Mouse (Mus musculus) limb, embryonic 15.5 days (tissue): ENCODE results near the gene Kif21a. TPM values are rescaled to one million over a fixed set of nuclear protein-coding genes. Genes with fewer than 3 reads are reported as not detected.
A peak's percentile ranks its signal among the peaks of the same experiment; 100 is the strongest.

ENCODE experiments used
- ATAC-seq: fragments of 200-750 bp; cut with Nextera tagmentation; 2 replicates; pipeline ENCODE4 v1.8.0; 2017; ENCODE audit warnings: low read depth, moderate TSS enrichment; ENCODE audit not compliant: insufficient number of reproducible peaks, low FRiP score, low TSS enrichment
- H3K27ac ChIP-seq: fragments of 300-500 bp; sonication (generic); 2 replicates; pipeline ENCODE4 v1.5.1; 2015; ENCODE audit warnings: moderate library complexity, mild to moderate bottlenecking, inconsistent platforms
- H3K27me3 ChIP-seq: fragments of 300-500 bp; sonication (generic); 2 replicates; pipeline ENCODE4 v1.6.1; 2015; ENCODE audit warnings: inconsistent platforms
- H3K36me3 ChIP-seq: fragments of 300-500 bp; sonication (generic); 2 replicates; pipeline ENCODE4 v1.6.1; 2015; ENCODE audit warnings: inconsistent platforms
- H3K4me1 ChIP-seq: fragments of 300-500 bp; sonication (generic); 2 replicates; pipeline ENCODE4 v1.6.1; 2015; ENCODE audit warnings: inconsistent platforms
- H3K4me2 ChIP-seq: fragments of 300-500 bp; sonication (generic); 2 replicates; pipeline ENCODE4 v1.6.1; 2015; ENCODE audit warnings: mild to moderate bottlenecking, inconsistent platforms
- H3K4me3 ChIP-seq: fragments of 300-500 bp; sonication (generic); 2 replicates; pipeline ENCODE4 v1.5.1; 2015; ENCODE audit warnings: mild to moderate bottlenecking, inconsistent platforms
- H3K9ac ChIP-seq: fragments of 300-500 bp; sonication (generic); 2 replicates; pipeline ENCODE4 v1.6.1; 2015; ENCODE audit warnings: inconsistent platforms
- H3K9me3 ChIP-seq: fragments of 300-500 bp; sonication (generic); 2 replicates; pipeline ENCODE4 v1.6.1; 2016; ENCODE audit warnings: inconsistent platforms
- WGBS: fragments of 180-500 bp; shearing (Covaris S2); methylation state at CpG from one replicate; pipeline ENCODE4 v1.1.7; 2015; 5-methylcytosine and 5-hydroxymethylcytosine counted together
- polyA plus RNA-seq: library from polyadenylated mRNA; unstranded; fragments of >200 nt; fragmentation: Nextera tagmentation; extraction: Ambion mirVana; gene quantifications from 2 replicates; pipeline ENCODE4 v1.2.1, GENCODE M21; 2015

Gene Kif21a
- polyA plus RNA-seq, 1 experiment from 2014 or later = 15.1 TPM

DNA sequence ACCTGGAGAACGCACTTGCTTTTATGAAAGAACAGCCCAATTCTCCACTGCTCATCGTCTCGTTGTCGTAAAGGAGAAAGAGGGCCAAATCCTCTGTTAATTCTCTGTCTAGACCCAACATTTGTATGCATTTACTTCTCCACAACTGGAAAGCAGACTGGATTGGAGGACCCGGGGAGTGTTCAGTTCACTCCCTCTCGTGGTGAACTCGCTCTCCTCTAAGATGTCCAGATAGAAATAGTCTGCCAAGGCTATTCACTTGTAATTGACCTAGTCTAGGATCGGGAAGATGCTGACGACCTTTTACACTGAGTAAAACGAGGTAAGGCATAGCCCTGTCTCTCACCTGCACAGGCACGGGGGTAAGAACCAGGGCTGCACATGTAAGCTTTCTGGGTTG, 2.1 kb downstream of the Kif21a start:
- WGBS = 73% methylated on average over 11 of the region's 11 CpGs
- Histone ChIP-seq H3K9me3 (no peaks in the 10 kb centered on the region), H3K27me3 (no peaks in the 10 kb centered on the region)

DNA sequence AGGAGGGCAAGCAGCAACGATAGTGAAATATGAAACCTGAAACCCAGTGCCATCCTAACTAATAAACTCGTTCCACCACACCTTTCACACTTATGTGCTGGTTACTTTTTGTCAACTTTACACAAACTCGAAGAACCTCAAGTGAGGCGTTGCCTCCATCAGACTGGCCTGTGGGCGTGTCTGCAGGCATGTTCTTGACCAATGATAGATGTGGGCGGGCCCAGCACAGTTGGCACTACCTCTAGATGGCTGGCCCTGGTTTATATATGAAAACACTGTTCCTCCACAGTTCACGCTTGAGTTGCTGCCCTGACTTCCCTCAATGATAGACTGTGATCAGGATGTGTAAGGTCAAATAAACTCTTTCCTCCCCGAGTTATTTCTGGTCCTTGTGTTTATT, 3.2 kb downstream of the Kif21a start:
- no peak overlapping the region for H3K4me2 ChIP-seq
- no peaks in the 10 kb centered on the region for H3K27me3 ChIP-seq
- H3K36me3 ChIP-seq = no peaks in the 10 kb centered on the region
- H3K4me3 ChIP-seq = no peak overlapping the region
- 60% methylated on average over 8 of the region's 8 CpGs for WGBS
- no peaks in the 10 kb centered on the region for H3K9me3 ChIP-seq
- no peak overlapping the region for H3K9ac ChIP-seq
- no peak for ATAC-seq
- H3K27ac ChIP-seq = no peak overlapping the region
- H3K4me1 ChIP-seq = peaks cover 10% of the 10 kb centered on the region

More for the DNA sequence above, 2.1 kb downstream of the Kif21a start:
- H3K36me3 ChIP-seq = no peaks in the 10 kb centered on the region
- H3K4me3 ChIP-seq = no peak overlapping the region
- peaks cover 10% of the 10 kb centered on the region for H3K4me1 ChIP-seq
- H3K9ac ChIP-seq = no peak overlapping the region
- H3K4me2 ChIP-seq = no peak overlapping the region
- ATAC-seq = no peak
- no peak overlapping the region for H3K27ac ChIP-seq

DNA sequence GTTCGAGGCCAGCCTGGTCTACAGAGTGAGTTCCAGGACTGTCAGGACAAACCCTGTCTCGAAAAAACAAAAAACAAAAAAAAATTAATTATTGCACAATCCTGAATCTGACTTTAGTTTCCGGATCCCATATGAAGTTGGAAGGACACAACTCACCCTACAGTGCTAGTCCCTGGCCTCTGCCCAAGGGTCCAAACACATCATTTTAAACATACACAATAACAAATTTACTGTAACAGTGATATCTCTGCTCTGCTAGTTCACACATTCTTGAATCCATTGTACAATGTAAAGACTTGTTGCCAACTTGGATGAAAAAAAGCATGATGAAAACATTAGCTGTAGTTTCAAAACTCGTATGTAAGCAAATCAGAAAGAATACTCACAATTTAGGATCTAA, 6.5 kb downstream of the Kif21a start:
- no peaks in the 10 kb centered on the region for H3K4me1 ChIP-seq
- H3K27me3 ChIP-seq = no peaks in the 10 kb centered on the region
- H3K4me2 ChIP-seq = no peak overlapping the region
- WGBS = 88% methylated on average over 4 of the region's 4 CpGs
- no peaks in the 10 kb centered on the region for H3K9me3 ChIP-seq
- no peak overlapping the region for H3K27ac ChIP-seq
- no peak overlapping the region for H3K4me3 ChIP-seq
- no peaks in the 10 kb centered on the region for H3K36me3 ChIP-seq
- no peak overlapping the region for H3K9ac ChIP-seq
- no peak for ATAC-seq

DNA sequence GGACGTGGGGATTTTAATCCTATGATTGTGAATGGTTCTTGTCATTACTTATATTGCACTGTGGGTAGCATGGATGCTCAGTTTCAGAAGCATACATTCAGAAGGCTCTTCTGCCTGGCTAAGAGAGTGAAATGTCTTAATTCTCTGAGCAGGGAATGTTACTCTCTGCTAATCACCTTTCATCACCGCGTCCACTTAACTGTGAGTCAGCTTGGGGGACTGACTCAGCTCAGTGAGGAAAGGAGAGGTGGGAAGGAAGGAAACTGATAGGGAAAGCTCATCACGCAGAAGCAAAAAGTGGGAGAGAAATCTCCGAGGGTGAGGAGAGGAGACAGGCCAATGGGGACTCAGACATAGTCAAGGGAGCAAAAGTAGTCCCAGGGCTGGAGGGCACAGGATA, 10.9 kb downstream of the Kif21a start:
- H3K9me3 ChIP-seq = no peaks in the 10 kb centered on the region
- H3K9ac ChIP-seq = no peak overlapping the region
- no peak overlapping the region for H3K27ac ChIP-seq
- H3K4me1 ChIP-seq = no peaks in the 10 kb centered on the region
- no peaks in the 10 kb centered on the region for H3K36me3 ChIP-seq
- WGBS = 75% methylated on average over 5 of the region's 5 CpGs
- no peak overlapping the region for H3K4me2 ChIP-seq
- ATAC-seq = no peak
- no peak overlapping the region for H3K4me3 ChIP-seq
- H3K27me3 ChIP-seq = no peaks in the 10 kb centered on the region

DNA sequence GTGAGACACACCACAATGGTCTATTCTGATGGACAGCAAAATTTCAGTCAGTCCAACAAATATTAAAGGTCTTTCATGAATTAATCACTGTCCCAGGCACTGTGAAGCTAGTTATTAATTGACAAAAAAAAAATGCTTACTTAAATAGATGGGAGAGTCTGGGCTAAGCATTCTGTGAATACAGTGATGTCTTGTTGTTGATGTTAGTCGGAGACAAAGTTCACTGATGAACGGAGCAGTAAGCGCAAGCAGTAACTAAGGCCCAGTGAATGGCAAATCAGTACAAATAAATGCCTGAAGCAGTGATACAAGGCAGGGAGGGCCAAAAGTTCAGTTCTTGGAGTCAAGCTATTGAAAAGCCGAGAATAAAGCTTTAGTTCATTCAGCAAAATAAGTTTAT, 15.7 kb downstream of the Kif21a start:
- no peaks in the 10 kb centered on the region for H3K9me3 ChIP-seq
- H3K27me3 ChIP-seq = no peaks in the 10 kb centered on the region
- H3K27ac ChIP-seq = no peak overlapping the region
- no peaks in the 10 kb centered on the region for H3K36me3 ChIP-seq
- H3K4me1 ChIP-seq = no peaks in the 10 kb centered on the region
- no peak for ATAC-seq
- no peak overlapping the region for H3K4me2 ChIP-seq
- no peak overlapping the region for H3K9ac ChIP-seq
- 86% methylated on average over 4 of the region's 4 CpGs for WGBS
- no peak overlapping the region for H3K4me3 ChIP-seq

DNA sequence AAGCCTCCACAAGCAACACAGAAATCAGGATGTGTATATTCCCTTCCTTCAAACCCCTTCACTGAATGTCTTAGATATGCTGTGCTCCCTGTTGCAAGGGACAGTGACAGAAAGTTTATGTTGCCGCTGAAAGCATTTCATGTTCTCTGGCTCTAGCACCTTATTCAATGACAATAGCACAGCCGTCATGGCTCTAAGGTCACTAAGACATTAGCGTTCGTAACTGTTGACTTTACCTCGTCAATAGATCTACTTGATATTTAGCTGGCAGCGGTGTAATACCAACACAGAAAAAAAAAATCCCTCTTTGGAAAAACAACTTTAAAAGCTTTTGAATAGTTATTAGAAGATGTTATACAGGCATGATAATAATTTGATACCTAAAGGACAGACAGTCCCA, 16.2 kb downstream of the Kif21a start:
- no peak overlapping the region for H3K27ac ChIP-seq
- no peaks in the 10 kb centered on the region for H3K4me1 ChIP-seq
- WGBS = 88% methylated on average over 6 of the region's 6 CpGs
- H3K9me3 ChIP-seq = no peaks in the 10 kb centered on the region
- no peak overlapping the region for H3K4me3 ChIP-seq
- H3K27me3 ChIP-seq = no peaks in the 10 kb centered on the region
- ATAC-seq = no peak
- no peak overlapping the region for H3K9ac ChIP-seq
- H3K36me3 ChIP-seq = no peaks in the 10 kb centered on the region
- no peak overlapping the region for H3K4me2 ChIP-seq

DNA sequence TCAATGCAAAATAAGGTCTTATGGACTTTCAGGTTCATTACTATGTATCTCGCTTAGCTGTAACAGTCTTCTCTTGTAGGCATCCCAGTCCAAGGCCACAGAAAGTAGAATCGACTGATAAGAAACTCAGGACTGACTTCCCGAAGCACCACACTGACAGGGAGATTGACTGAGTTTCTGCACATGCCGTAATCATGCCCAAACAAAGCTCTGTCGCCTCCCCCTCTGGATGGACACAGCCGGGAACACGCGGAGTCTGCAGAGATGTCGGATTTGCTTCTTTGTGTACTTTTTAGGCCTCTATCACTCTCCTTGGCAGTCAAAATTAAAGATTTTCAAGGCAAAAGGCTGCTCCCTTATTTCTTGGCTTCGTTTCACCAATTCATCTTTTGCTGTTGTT, 20.8 kb downstream of the Kif21a start:
- Histone ChIP-seq H3K9ac (no peak overlapping the region), H3K9me3 (no peaks in the 10 kb centered on the region), H3K4me3 (no peak overlapping the region), H3K27me3 (no peaks in the 10 kb centered on the region), H3K4me2 (no peak overlapping the region), H3K27ac (peak overlapping the region; percentile 79), H3K4me1 (no peaks in the 10 kb centered on the region), H3K36me3 (no peaks in the 10 kb centered on the region)
- ATAC-seq = no peak
- 75% methylated on average over 10 of the region's 10 CpGs for WGBS

DNA sequence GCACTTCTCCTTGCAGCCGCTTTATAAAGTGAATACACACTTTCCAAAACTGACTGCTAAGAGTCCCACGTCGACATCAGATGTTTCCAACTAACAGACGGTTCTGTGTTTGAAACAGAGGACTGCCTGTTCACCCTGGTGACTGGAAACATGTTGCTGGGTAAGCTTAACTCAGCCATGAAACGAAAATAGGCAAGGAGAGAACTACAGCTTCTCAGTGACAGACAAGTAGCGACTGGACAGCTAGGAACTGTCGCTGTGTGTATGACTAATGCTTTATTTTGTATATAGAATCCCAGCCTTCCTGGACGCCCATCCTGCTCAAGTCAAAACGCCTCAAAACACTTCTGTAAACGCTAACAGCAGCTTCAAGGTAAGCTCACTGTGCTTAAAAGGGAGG, 21.3 kb downstream of the Kif21a start:
- no peak overlapping the region for H3K4me3 ChIP-seq
- no peaks in the 10 kb centered on the region for H3K4me1 ChIP-seq
- no peaks in the 10 kb centered on the region for H3K36me3 ChIP-seq
- H3K9ac ChIP-seq = no peak overlapping the region
- H3K4me2 ChIP-seq = no peak overlapping the region
- H3K9me3 ChIP-seq = no peaks in the 10 kb centered on the region
- ATAC-seq = no peak
- WGBS = 55% methylated on average over 10 of the region's 10 CpGs
- H3K27ac ChIP-seq = peak overlapping the region; percentile 79
- H3K27me3 ChIP-seq = no peaks in the 10 kb centered on the region

DNA sequence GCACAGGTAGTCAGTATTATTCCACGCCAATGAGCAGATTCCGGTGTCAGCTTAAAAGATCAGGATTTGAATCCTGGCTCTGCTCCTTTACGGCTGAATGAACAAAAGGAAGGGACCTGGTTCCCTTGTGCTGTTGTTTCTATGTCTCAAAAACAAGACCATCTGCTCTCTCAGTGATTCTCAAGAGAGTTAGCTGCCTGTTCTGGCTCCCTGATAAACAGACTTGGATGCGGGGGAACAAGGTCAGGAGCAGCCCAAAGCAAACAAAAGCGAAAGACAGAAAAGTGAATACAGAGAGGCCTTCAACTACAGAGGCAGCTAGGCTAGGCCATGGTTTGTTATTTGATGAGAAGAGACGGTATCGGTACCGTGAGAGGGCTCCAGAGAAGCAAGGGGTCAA, 27.5 kb downstream of the Kif21a start:
- Histone ChIP-seq H3K27ac (no peak overlapping the region), H3K9me3 (no peaks in the 10 kb centered on the region), H3K36me3 (no peaks in the 10 kb centered on the region), H3K4me1 (no peaks in the 10 kb centered on the region), H3K4me2 (no peak overlapping the region), H3K27me3 (no peaks in the 10 kb centered on the region), H3K4me3 (no peak overlapping the region), H3K9ac (no peak overlapping the region)
- 91% methylated on average over 8 of the region's 8 CpGs for WGBS
- no peak for ATAC-seq

DNA sequence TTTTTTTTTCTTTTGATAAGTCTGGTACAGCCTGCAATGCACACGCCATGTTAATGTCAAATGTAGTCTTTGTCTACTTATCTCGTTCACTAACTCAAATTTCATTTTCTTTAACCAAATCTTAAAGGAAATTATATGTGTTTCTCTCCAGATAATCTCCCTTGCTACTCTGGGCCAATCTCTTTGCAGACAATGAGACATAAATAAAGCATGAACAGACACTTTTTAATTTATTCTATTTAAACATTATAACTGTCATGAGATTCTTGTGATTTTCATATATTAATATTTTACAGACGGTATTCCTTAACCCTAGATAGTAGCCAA, 30.9 kb downstream of the Kif21a start:
- Histone ChIP-seq H3K27me3 (no peaks in the 10 kb centered on the region), H3K4me1 (no peaks in the 10 kb centered on the region), H3K9ac (no peak overlapping the region), H3K9me3 (no peaks in the 10 kb centered on the region), H3K4me2 (no peak overlapping the region), H3K27ac (no peak overlapping the region), H3K36me3 (no peaks in the 10 kb centered on the region), H3K4me3 (no peak overlapping the region)
- 78% methylated on average over 3 of the region's 3 CpGs for WGBS
- ATAC-seq = no peak

DNA sequence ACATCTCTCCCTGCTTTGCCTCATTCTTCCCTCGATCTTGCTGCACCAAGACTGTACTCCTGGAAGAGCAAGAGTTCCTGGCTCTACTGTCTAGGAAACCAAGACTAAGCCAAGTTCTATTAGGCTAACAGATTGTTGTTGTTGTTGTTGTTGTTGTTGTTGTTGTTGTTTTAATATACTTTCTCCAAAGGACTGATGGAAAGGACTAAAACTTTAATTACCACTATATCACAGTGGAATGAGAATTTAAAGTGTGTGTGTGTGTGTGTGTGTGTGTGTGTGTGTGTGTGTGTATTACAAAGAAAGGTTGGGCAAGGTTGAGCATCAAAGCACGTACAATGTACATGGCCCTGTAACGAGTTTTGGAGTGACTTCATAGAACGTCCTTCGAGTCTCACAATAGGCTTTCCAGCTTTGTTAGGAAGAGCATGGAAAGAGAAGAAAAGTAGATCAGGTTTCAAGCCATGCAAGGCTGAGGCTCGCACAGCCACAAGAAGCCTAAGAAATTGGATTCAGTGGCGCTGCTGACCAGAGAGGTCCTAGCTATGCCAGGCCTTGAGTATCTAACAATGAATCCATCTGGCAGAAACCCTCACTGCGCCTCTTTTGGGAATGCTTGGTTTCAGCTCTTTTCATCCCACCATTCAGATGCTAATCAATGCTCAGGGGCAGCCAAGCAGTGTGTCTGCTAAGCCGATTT, 31.4 kb downstream of the Kif21a start:
- Histone ChIP-seq H3K9ac (no peak overlapping the region), H3K4me3 (no peak overlapping the region), H3K4me1 (no peaks in the 10 kb centered on the region), H3K9me3 (no peaks in the 10 kb centered on the region), H3K4me2 (no peak overlapping the region), H3K27me3 (no peaks in the 10 kb centered on the region), H3K36me3 (no peaks in the 10 kb centered on the region), H3K27ac (no peak overlapping the region)
- WGBS = 67% methylated on average over 9 of the region's 9 CpGs
- no peak for ATAC-seq

DNA sequence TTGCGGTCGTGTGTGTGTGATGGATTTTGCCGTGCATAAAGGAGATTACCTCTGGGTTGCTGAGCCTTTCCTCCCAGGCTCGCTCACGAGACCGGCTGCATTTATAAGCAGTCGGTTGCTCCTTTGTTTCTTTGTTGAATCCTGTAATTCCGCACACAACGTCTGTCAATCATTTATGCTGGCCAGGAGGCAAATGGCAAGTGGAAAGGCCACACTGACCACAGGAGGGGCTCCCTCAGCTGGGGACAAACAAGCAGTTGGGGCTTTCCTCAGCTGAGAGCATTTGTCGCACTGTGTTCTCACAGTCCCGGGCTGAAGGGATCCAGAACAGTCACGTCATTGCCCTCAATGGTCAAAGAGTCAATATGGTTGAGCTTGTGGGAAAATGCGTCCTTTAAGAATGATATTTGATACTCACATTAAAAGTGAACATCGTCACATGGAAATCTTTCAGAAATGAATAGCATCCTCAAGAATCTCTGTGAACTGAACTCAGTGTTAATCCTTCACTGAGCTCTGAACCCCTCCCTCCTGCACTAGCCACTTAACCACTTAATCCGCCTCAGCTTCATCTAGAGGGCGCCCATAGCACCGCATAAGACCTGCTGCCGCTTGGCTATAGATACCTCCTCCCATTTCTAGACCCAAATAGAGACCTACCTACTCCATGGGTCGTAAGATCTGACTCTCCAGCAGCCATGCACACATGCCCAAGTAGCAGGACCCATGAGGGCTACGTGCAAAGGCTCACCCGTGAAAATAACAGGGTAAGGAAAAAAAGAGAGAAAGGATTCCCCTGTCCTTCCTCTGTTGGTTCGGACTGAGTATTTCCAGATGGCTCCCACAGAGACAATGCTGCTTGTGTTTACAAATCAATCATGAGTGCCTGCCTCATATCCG, 32.2 kb downstream of the Kif21a start:
- no peak overlapping the region for H3K4me2 ChIP-seq

More for the DNA sequence above, 32.2 kb downstream of the Kif21a start:
- H3K9ac ChIP-seq = no peak overlapping the region
- H3K27me3 ChIP-seq = no peaks in the 10 kb centered on the region
- H3K4me3 ChIP-seq = no peak overlapping the region
- H3K4me1 ChIP-seq = no peaks in the 10 kb centered on the region
- H3K27ac ChIP-seq = no peak overlapping the region
- no peaks in the 10 kb centered on the region for H3K36me3 ChIP-seq
- WGBS = 68% methylated on average over 23 of the region's 23 CpGs
- ATAC-seq = 0 out of 2 replicates have a peak, but pooled peaks have one; percentile 58
- no peaks in the 10 kb centered on the region for H3K9me3 ChIP-seq
